Mouse (Mus musculus): ENCODE measurements around the gene Wdr90. TPM values are rescaled to one million over a fixed set of nuclear protein-coding genes. Genes with fewer than 3 reads are reported as not detected.

Gene Wdr90
- polyA plus RNA-seq, 1 experiment from 2014 or later = 8.2 TPM

GRCm38 (mm10) chr17:25880913-25881641 lies 19.8 kb upstream of the Wdr90 start:
- ATAC-seq (ENCODE audit: insufficient number of reproducible peaks, insufficient read depth, low FRiP score, low read depth) = no peak
- no peak overlapping the region for H3K4me3 ChIP-seq (ENCODE audit: control insufficient read depth in 1 of 2, insufficient read depth in 1 of 2, low read depth in 1 of 2, low read length in 2 of 2)
- H3K36me3 ChIP-seq (ENCODE audit: control insufficient read depth, insufficient read depth, low read length) = peaks cover 41% of the 10 kb centered on the region
- H3K4me1 ChIP-seq (ENCODE audit: control insufficient read depth in 2 of 2, insufficient read depth in 2 of 2, low read length in 2 of 2) = peaks cover 12 to 13% of the 10 kb centered on the region in 2 experiments
- 24% methylated on average over 5 of the region's 5 CpGs for WGBS
- H3K4me2 ChIP-seq (ENCODE audit: low read length) = no peak overlapping the region
- H3K27me3 ChIP-seq (ENCODE audit: control insufficient read depth, insufficient read depth, low read length) = no peaks in the 10 kb centered on the region
- no peaks in the 10 kb centered on the region for H3K9me3 ChIP-seq (ENCODE audit: control insufficient read depth, low read length)
- H3K27ac ChIP-seq (replicated peaks in 1 of 2; ENCODE audit: control insufficient read depth in 1 of 2, insufficient read depth in 1 of 2, low read depth in 2 of 2, low read length in 2 of 2) = no peak overlapping the region
- H3K9ac ChIP-seq (ENCODE audit: low read length) = no peak overlapping the region

GRCm38 (mm10) chr17:25880196-25880910 lies 19.1 kb upstream of the Wdr90 start, which contains the start of gene Wfikkn1:
Gene Wfikkn1, minus strand, starts transcription at chr17:25880858.
- H3K36me3 ChIP-seq (ENCODE audit: control insufficient read depth, insufficient read depth, low read length) = peaks cover 41% of the 10 kb centered on the region
- H3K4me1 ChIP-seq (ENCODE audit: control insufficient read depth in 2 of 2, insufficient read depth in 2 of 2, low read length in 2 of 2) = peaks cover 14 to 17% of the 10 kb centered on the region in 2 experiments
- 58% methylated on average over 5 of the region's 5 CpGs for WGBS

GRCm38 (mm10) chr17:25879750-25880149 lies 18.4 kb upstream of the Wdr90 start:
- H3K27me3 ChIP-seq (ENCODE audit: control insufficient read depth, insufficient read depth, low read length) = no peaks in the 10 kb centered on the region
- H3K27ac ChIP-seq (replicated peaks in 1 of 2; ENCODE audit: control insufficient read depth in 1 of 2, insufficient read depth in 1 of 2, low read depth in 2 of 2, low read length in 2 of 2) = no peak overlapping the region
- peaks cover 38% of the 10 kb centered on the region for H3K36me3 ChIP-seq (ENCODE audit: control insufficient read depth, insufficient read depth, low read length)
- no peak overlapping the region for H3K9ac ChIP-seq (ENCODE audit: low read length)
- no peak overlapping the region for H3K4me2 ChIP-seq (ENCODE audit: low read length)
- ATAC-seq (ENCODE audit: insufficient number of reproducible peaks, insufficient read depth, low FRiP score, low read depth) = no peak
- H3K9me3 ChIP-seq (ENCODE audit: control insufficient read depth, low read length) = no peaks in the 10 kb centered on the region
- 82% methylated on average over 8 of the region's 8 CpGs for WGBS
- H3K4me3 ChIP-seq (ENCODE audit: control insufficient read depth in 1 of 2, insufficient read depth in 1 of 2, low read depth in 1 of 2, low read length in 2 of 2) = no peak overlapping the region
- H3K4me1 ChIP-seq (ENCODE audit: control insufficient read depth in 2 of 2, insufficient read depth in 2 of 2, low read length in 2 of 2) = peaks cover 14 to 17% of the 10 kb centered on the region in 2 experiments

More at GRCm38 (mm10) chr17:25880196-25880910, 19.1 kb upstream of the Wdr90 start, which contains the start of gene Wfikkn1:
- Histone ChIP-seq H3K27me3 (ENCODE audit: control insufficient read depth, insufficient read depth, low read length) (no peaks in the 10 kb centered on the region), H3K9me3 (ENCODE audit: control insufficient read depth, low read length) (no peaks in the 10 kb centered on the region), H3K4me2 (ENCODE audit: low read length) (no peak within 1 kb of the TSS), H3K4me3 (ENCODE audit: control insufficient read depth in 1 of 2, insufficient read depth in 1 of 2, low read depth in 1 of 2, low read length in 2 of 2) (no peak within 1 kb of the TSS), H3K27ac (replicated peaks in 1 of 2; ENCODE audit: control insufficient read depth in 1 of 2, insufficient read depth in 1 of 2, low read depth in 2 of 2, low read length in 2 of 2) (no peak within 1 kb of the TSS), H3K9ac (ENCODE audit: low read length) (no peak within 1 kb of the TSS)
- no peak for ATAC-seq (ENCODE audit: insufficient number of reproducible peaks, insufficient read depth, low FRiP score, low read depth)

GRCm38 (mm10) chr17:25879261-25879660 lies 18.0 kb upstream of the Wdr90 start:
- WGBS = 65% methylated on average over 4 of the region's 4 CpGs
- peaks cover 33% of the 10 kb centered on the region for H3K36me3 ChIP-seq (ENCODE audit: control insufficient read depth, insufficient read depth, low read length)

GRCm38 (mm10) chr17:25878611-25879180 lies 17.4 kb upstream of the Wdr90 start:
- Histone ChIP-seq H3K27me3 (ENCODE audit: control insufficient read depth, insufficient read depth, low read length) (no peaks in the 10 kb centered on the region), H3K4me2 (ENCODE audit: low read length) (no peak overlapping the region), H3K27ac (replicated peaks in 1 of 2; ENCODE audit: control insufficient read depth in 1 of 2, insufficient read depth in 1 of 2, low read depth in 2 of 2, low read length in 2 of 2) (no peak overlapping the region), H3K9me3 (ENCODE audit: control insufficient read depth, low read length) (no peaks in the 10 kb centered on the region), H3K4me3 (ENCODE audit: control insufficient read depth in 1 of 2, insufficient read depth in 1 of 2, low read depth in 1 of 2, low read length in 2 of 2) (no peak overlapping the region), H3K36me3 (ENCODE audit: control insufficient read depth, insufficient read depth, low read length) (peaks cover 27% of the 10 kb centered on the region), H3K4me1 (ENCODE audit: control insufficient read depth in 2 of 2, insufficient read depth in 2 of 2, low read length in 2 of 2) (peaks cover 20 to 25% of the 10 kb centered on the region in 2 experiments), H3K9ac (ENCODE audit: low read length) (no peak overlapping the region)
- ATAC-seq (ENCODE audit: insufficient number of reproducible peaks, insufficient read depth, low FRiP score, low read depth) = no peak
- 92% methylated on average over 19 of the region's 19 CpGs for WGBS

More at GRCm38 (mm10) chr17:25879261-25879660, 18.0 kb upstream of the Wdr90 start:
- H3K9ac ChIP-seq (ENCODE audit: low read length) = no peak overlapping the region
- no peak overlapping the region for H3K4me2 ChIP-seq (ENCODE audit: low read length)
- no peaks in the 10 kb centered on the region for H3K9me3 ChIP-seq (ENCODE audit: control insufficient read depth, low read length)
- no peak for ATAC-seq (ENCODE audit: insufficient number of reproducible peaks, insufficient read depth, low FRiP score, low read depth)
- H3K27me3 ChIP-seq (ENCODE audit: control insufficient read depth, insufficient read depth, low read length) = no peaks in the 10 kb centered on the region
- peaks cover 14 to 20% of the 10 kb centered on the region in 2 experiments for H3K4me1 ChIP-seq (ENCODE audit: control insufficient read depth in 2 of 2, insufficient read depth in 2 of 2, low read length in 2 of 2)
- no peak overlapping the region for H3K27ac ChIP-seq (replicated peaks in 1 of 2; ENCODE audit: control insufficient read depth in 1 of 2, insufficient read depth in 1 of 2, low read depth in 2 of 2, low read length in 2 of 2)
- H3K4me3 ChIP-seq (ENCODE audit: control insufficient read depth in 1 of 2, insufficient read depth in 1 of 2, low read depth in 1 of 2, low read length in 2 of 2) = no peak overlapping the region

GRCm38 (mm10) chr17:25877741-25878610 lies 16.7 kb upstream of the Wdr90 start:
- 93% methylated on average over 32 of the region's 32 CpGs for WGBS
- Histone ChIP-seq H3K27me3 (ENCODE audit: control insufficient read depth, insufficient read depth, low read length) (no peaks in the 10 kb centered on the region), H3K27ac (replicated peaks in 1 of 2; ENCODE audit: control insufficient read depth in 1 of 2, insufficient read depth in 1 of 2, low read depth in 2 of 2, low read length in 2 of 2) (no peak overlapping the region), H3K4me3 (ENCODE audit: control insufficient read depth in 1 of 2, insufficient read depth in 1 of 2, low read depth in 1 of 2, low read length in 2 of 2) (no peak overlapping the region), H3K36me3 (ENCODE audit: control insufficient read depth, insufficient read depth, low read length) (peaks cover 20% of the 10 kb centered on the region), H3K9me3 (ENCODE audit: control insufficient read depth, low read length) (no peaks in the 10 kb centered on the region), H3K4me1 (ENCODE audit: control insufficient read depth in 2 of 2, insufficient read depth in 2 of 2, low read length in 2 of 2) (peaks cover 20 to 25% of the 10 kb centered on the region in 2 experiments), H3K4me2 (ENCODE audit: low read length) (no peak overlapping the region), H3K9ac (ENCODE audit: low read length) (no peak overlapping the region)
- no peak for ATAC-seq (ENCODE audit: insufficient number of reproducible peaks, insufficient read depth, low FRiP score, low read depth)

GRCm38 (mm10) chr17:25877025-25877424 lies 15.7 kb upstream of the Wdr90 start:
- Histone ChIP-seq H3K27ac (replicated peaks in 1 of 2; ENCODE audit: control insufficient read depth in 1 of 2, insufficient read depth in 1 of 2, low read depth in 2 of 2, low read length in 2 of 2) (no peak overlapping the region), H3K4me3 (ENCODE audit: control insufficient read depth in 1 of 2, insufficient read depth in 1 of 2, low read depth in 1 of 2, low read length in 2 of 2) (no peak overlapping the region), H3K9ac (ENCODE audit: low read length) (no peak overlapping the region), H3K27me3 (ENCODE audit: control insufficient read depth, insufficient read depth, low read length) (no peaks in the 10 kb centered on the region), H3K4me1 (ENCODE audit: control insufficient read depth in 2 of 2, insufficient read depth in 2 of 2, low read length in 2 of 2) (peaks cover 20 to 25% of the 10 kb centered on the region in 2 experiments), H3K9me3 (ENCODE audit: control insufficient read depth, low read length) (no peaks in the 10 kb centered on the region), H3K36me3 (ENCODE audit: control insufficient read depth, insufficient read depth, low read length) (peaks cover 16% of the 10 kb centered on the region; the same call in 1 of the 2 replicates), H3K4me2 (ENCODE audit: low read length) (no peak overlapping the region)
- no peak for ATAC-seq (ENCODE audit: insufficient number of reproducible peaks, insufficient read depth, low FRiP score, low read depth)
- 77% methylated on average over 3 of the region's 3 CpGs for WGBS

Measured in heart, embryonic 14.5 days (tissue).